Mouse (Mus musculus) kidney, postnatal 10 days (tissue): ENCODE measurements around the gene Gm4869.

ENCODE experiments used
- DNase-seq: peaks from one replicate; pipeline ENCODE4 v3.0.0; 2021; ENCODE audit warnings: mixed read lengths

Gm4869 gene

GRCm38 (mm10) chr5:140472336-140472735 is 26.9 kb downstream of the Gm4869 start:
- DNase-seq: no peak

GRCm38 (mm10) chr5:140481458-140481857 is 36.0 kb downstream of the Gm4869 start:
- no peak for DNase-seq

GRCm38 (mm10) chr5:140491142-140491541 is 45.7 kb downstream of the Gm4869 start:
- no peak for DNase-seq

GRCm38 (mm10) chr5:140492684-140493233 is 47.3 kb downstream of the Gm4869 start:
- DNase-seq: no peak

- DNase-seq: no peak
Measured at GRCm38 (mm10) chr5:140498176-140498575, 52.7 kb downstream of the Gm4869 start.

- no peak for DNase-seq
Measured at GRCm38 (mm10) chr5:140500736-140501135, 55.3 kb downstream of the Gm4869 start.

- peak; percentile 35 for DNase-seq
Measured at GRCm38 (mm10) chr5:140501982-140502836, 56.8 kb downstream of the Gm4869 start.

- peak; percentile 87 for DNase-seq
Measured at GRCm38 (mm10) chr5:140502925-140503324, 57.5 kb downstream of the Gm4869 start.

- peak; percentile 99 for DNase-seq
Measured at GRCm38 (mm10) chr5:140505208-140505780, 59.8 kb downstream of the Gm4869 start, which contains the start of gene Chst12. Gene Chst12 (plus strand): TSS chr5:140505550.

- DNase-seq: peak; percentile 41
Measured at GRCm38 (mm10) chr5:140506096-140506794, 60.8 kb downstream of the Gm4869 start.

- no peak for DNase-seq
Measured at GRCm38 (mm10) chr5:140507466-140508208, 62.2 kb downstream of the Gm4869 start.

GRCm38 (mm10) chr5:140508686-140509085 is 63.2 kb downstream of the Gm4869 start:
- peak; percentile 57 for DNase-seq

GRCm38 (mm10) chr5:140509204-140509603 is 63.8 kb downstream of the Gm4869 start:
- no peak for DNase-seq

GRCm38 (mm10) chr5:140510012-140511000 is 64.9 kb downstream of the Gm4869 start:
- DNase-seq: peak; percentile 36

GRCm38 (mm10) chr5:140513921-140514320 is 68.5 kb downstream of the Gm4869 start:
- DNase-seq: no peak

GRCm38 (mm10) chr5:140514799-140515486 is 69.5 kb downstream of the Gm4869 start:
- no peak for DNase-seq

- no peak for DNase-seq
Measured at GRCm38 (mm10) chr5:140517159-140517920, 71.9 kb downstream of the Gm4869 start.

- DNase-seq: no peak
Measured at GRCm38 (mm10) chr5:140517921-140518230, 72.4 kb downstream of the Gm4869 start.

- DNase-seq: no peak
Measured at GRCm38 (mm10) chr5:140521196-140521595, 75.8 kb downstream of the Gm4869 start.

GRCm38 (mm10) chr5:140526754-140527153 is 81.3 kb downstream of the Gm4869 start:
- DNase-seq: no peak
